Mouse (Mus musculus) MEL (cell line): Measurements from ENCODE around the gene Ugt1a10. TPM values are rescaled to one million over a fixed set of nuclear protein-coding genes. Genes with fewer than 3 reads are reported as not detected.
A peak's percentile ranks its signal among the peaks of the same experiment; 100 is the strongest.

Source experiments
- DNase-seq: peaks from one replicate; pipeline ENCODE4 v3.0.0; 2011; ENCODE audit warnings: low read depth, low spot score
- H3K27ac ChIP-seq: 2 replicates; pipeline ENCODE4 v1.5.1; 2012; ENCODE audit warnings: low read depth, mild to moderate bottlenecking, control low read depth, low read length, moderate library complexity; ENCODE audit not compliant: control insufficient read depth
- H3K27me3 ChIP-seq, 2 experiments: fragments of 150-350 bp in 1 of 2; sonication (generic) in 1 of 2; 2 replicates each; pipeline ENCODE4 v1.6.1; 2012; ENCODE audit warnings: low read length in 2 of 2, mild to moderate bottlenecking in 2 of 2, improper control_type of control experiment in 1 of 2, moderate library complexity in 1 of 2; ENCODE audit not compliant: insufficient read depth in 2 of 2, control insufficient read depth in 1 of 2
- H3K36me3 ChIP-seq, 2 experiments: 2 replicates each; pipeline ENCODE4 v1.6.1; 2012 to 2014; ENCODE audit warnings: low read length in 2 of 2, improper control_type of control experiment in 1 of 2, inconsistent platforms in 1 of 2, mild to moderate bottlenecking in 1 of 2; ENCODE audit not compliant: insufficient read depth in 2 of 2, control insufficient read depth in 1 of 2
- H3K4me1 ChIP-seq, 2 experiments: fragments of 150-350 bp in 1 of 2; sonication (generic) in 1 of 2; 2 replicates each; pipeline ENCODE4 v1.6.1; 2012; ENCODE audit warnings: low read length in 2 of 2, improper control_type of control experiment in 1 of 2, mild to moderate bottlenecking in 1 of 2; ENCODE audit not compliant: insufficient read depth in 2 of 2, control insufficient read depth in 1 of 2
- H3K4me3 ChIP-seq, 2 experiments: fragments of 150-350 bp in 1 of 2; sonication (generic) in 1 of 2; 2 replicates each; pipeline ENCODE4 v1.5.1; 2012; ENCODE audit warnings: low read depth in 2 of 2, low read length in 2 of 2, mild to moderate bottlenecking in 2 of 2, moderate library complexity in 2 of 2, control low read depth in 1 of 2, improper control_type of control experiment in 1 of 2; ENCODE audit not compliant: control insufficient read depth in 1 of 2, insufficient read depth in 1 of 2
- H3K79me2 ChIP-seq: 2 replicates; pipeline ENCODE4 v1.6.1; 2012; ENCODE audit warnings: mild to moderate bottlenecking, low read length, moderate library complexity; ENCODE audit not compliant: control insufficient read depth, poor library complexity, insufficient read depth
- H3K9ac ChIP-seq: 2 replicates; pipeline ENCODE4 v1.6.1; 2012; ENCODE audit warnings: low read depth, mild to moderate bottlenecking, control low read depth, low read length, moderate library complexity; ENCODE audit not compliant: control insufficient read depth, poor library complexity, severe bottlenecking
- H3K9me3 ChIP-seq: fragments of 150-350 bp; sonication (generic); replicated peaks from 2 replicates; pipeline ENCODE4 v1.6.1; 2012; ENCODE audit warnings: mild to moderate bottlenecking, low read length, improper control_type of control experiment, moderate library complexity; ENCODE audit not compliant: insufficient read depth
- CTCF ChIP-seq, 3 experiments: IDR thresholded peaks in 2 of 3; conservative IDR thresholded peaks in 1 of 3; 2 replicates each; pipeline ENCODE4 v1.5.1; 2011 to 2012; ENCODE audit warnings: low read length in 3 of 3, low read depth in 2 of 3, mild to moderate bottlenecking in 2 of 3, improper control_type of control experiment in 1 of 3, inconsistent platforms in 1 of 3, mixed read lengths in 1 of 3, moderate library complexity in 1 of 3; ENCODE audit not compliant: control insufficient read depth in 1 of 3, insufficient read depth in 1 of 3, poor library complexity in 1 of 3, severe bottlenecking in 1 of 3
- HCFC1 ChIP-seq: IDR thresholded peaks from 2 replicates; pipeline ENCODE4 v1.6.1; 2012; ENCODE audit warnings: low read depth, mild to moderate bottlenecking, inconsistent platforms, low read length, improper control_type of control experiment, moderate library complexity
- MAX ChIP-seq: IDR thresholded peaks from 2 replicates; pipeline ENCODE4 v1.6.1; 2011; ENCODE audit warnings: low read length, improper control_type of control experiment
- MAZ ChIP-seq: IDR thresholded peaks from 2 replicates; pipeline ENCODE4 v1.6.1; 2012; ENCODE audit warnings: low read depth, mild to moderate bottlenecking, inconsistent platforms, low read length, improper control_type of control experiment
- MYC ChIP-seq: IDR thresholded peaks from 2 replicates; pipeline ENCODE4 v1.6.1; 2011; ENCODE audit warnings: low read depth, mild to moderate bottlenecking, low read length, improper control_type of control experiment, moderate library complexity
- NELFE ChIP-seq: IDR thresholded peaks from 2 replicates; pipeline ENCODE4 v1.6.1; 2011; ENCODE audit warnings: low read depth, low read length, improper control_type of control experiment
- RAD21 ChIP-seq: IDR thresholded peaks from 2 replicates; pipeline ENCODE4 v1.6.1; 2011; ENCODE audit warnings: mild to moderate bottlenecking, low read depth, low read length, improper control_type of control experiment
- TBP ChIP-seq: IDR thresholded peaks from 2 replicates; pipeline ENCODE4 v1.8.0; 2011; ENCODE audit warnings: low read depth, low read length, improper control_type of control experiment
- TCF12 ChIP-seq: IDR thresholded peaks from 2 replicates; pipeline ENCODE4 v1.6.1; 2014; ENCODE audit warnings: low read depth, mild to moderate bottlenecking, inconsistent platforms, low read length, improper control_type of control experiment, moderate library complexity
- UBTF ChIP-seq: IDR thresholded peaks from 2 replicates; pipeline ENCODE4 v1.6.1; 2012; ENCODE audit warnings: low read depth, mild to moderate bottlenecking, inconsistent platforms, low read length, improper control_type of control experiment, moderate library complexity, borderline replicate concordance; ENCODE audit not compliant: insufficient read depth
- USF1 ChIP-seq: IDR thresholded peaks from 2 replicates; pipeline ENCODE4 v1.6.1; 2014; ENCODE audit warnings: low read depth, mild to moderate bottlenecking, inconsistent platforms, low read length, improper control_type of control experiment, moderate library complexity
- ZNF384 ChIP-seq: IDR thresholded peaks from 2 replicates; pipeline ENCODE4 v1.6.1; 2012; ENCODE audit warnings: low read depth, mild to moderate bottlenecking, inconsistent platforms, low read length, improper control_type of control experiment
- polyA plus RNA-seq, 2 experiments: library from polyadenylated mRNA; stranded (reverse) in 1 of 2; unstranded in 1 of 2; fragments of >175 nt in 1 of 2; fragments of >200 nt in 1 of 2; gene quantifications; 2 replicates each; pipeline versions ENCODE4 v1.2.1 to v1.2.4; 2012; ENCODE audit warnings: low replicate concordance in 2 of 2, low read depth in 1 of 2; ENCODE audit not compliant: insufficient read length in 2 of 2, insufficient read depth in 1 of 2, missing spikeins in 1 of 2
- total RNA-seq: library from RNA; depleted of rRNA; stranded (reverse); fragments of 300-350 nt; gene quantifications from 2 replicates; pipeline ENCODE4 v1.2.3, GENCODE M21; 2012

Ugt1a10 gene
- total and polyA plus RNA-seq, 3 experiments = not detected

GRCm38 (mm10) chr1:88215466-88216380, 160.5 kb downstream of the Ugt1a10 start:
- Histone ChIP-seq H3K4me1 (no peaks in the 10 kb centered on the region), H3K4me3 (no peak overlapping the region), H3K36me3 (no peaks in the 10 kb centered on the region), H3K9ac (no peak overlapping the region), H3K27ac (no peak overlapping the region), H3K79me2 (no peaks in the 10 kb centered on the region), H3K9me3 (no peaks in the 10 kb centered on the region), H3K27me3 (no peaks in the 10 kb centered on the region)
- TF ChIP-seq MAX = no peak
- DNase-seq = peak; percentile 8

DNA sequence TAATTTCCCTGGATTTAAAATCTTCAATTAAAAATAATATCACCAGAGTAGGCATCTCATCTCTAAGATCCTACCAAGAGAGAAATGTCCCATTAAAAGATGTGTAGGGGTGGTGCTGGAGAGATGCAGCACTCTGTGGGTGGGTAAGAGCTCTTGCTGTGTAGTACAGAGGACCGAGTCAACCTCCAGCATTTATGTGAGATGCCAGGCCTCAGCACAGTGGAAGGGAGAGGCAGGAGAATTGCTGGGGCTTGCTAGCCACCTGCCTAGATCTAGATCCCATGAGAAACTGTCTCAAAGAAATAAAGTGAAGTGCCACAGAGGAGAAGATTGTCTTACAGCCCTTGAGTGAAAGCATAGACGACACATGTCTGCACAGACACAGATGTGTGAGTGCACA, 161.4 kb downstream of the Ugt1a10 start:
- no peaks in the 10 kb centered on the region for H3K27me3 ChIP-seq
- TF ChIP-seq UBTF = no peak
- TF ChIP-seq ZNF384 = no peak
- TF ChIP-seq TCF12 = no peak
- no peak for TF ChIP-seq MYC
- TF ChIP-seq, all 39 proteins: peak for 0
- H3K4me3 ChIP-seq = no peak overlapping the region
- H3K79me2 ChIP-seq = no peaks in the 10 kb centered on the region
- H3K9ac ChIP-seq = no peak overlapping the region
- peak; percentile 4 for DNase-seq
- H3K27ac ChIP-seq = no peak overlapping the region
- no peaks in the 10 kb centered on the region for H3K9me3 ChIP-seq
- H3K36me3 ChIP-seq = no peaks in the 10 kb centered on the region
- H3K4me1 ChIP-seq = no peaks in the 10 kb centered on the region

- Histone ChIP-seq H3K79me2 (no peaks in the 10 kb centered on the region), H3K4me1 (no peaks in the 10 kb centered on the region)
- peak; percentile 19 for DNase-seq
- TF ChIP-seq CTCF (IDR thresholded peaks at IDR 0.05 in 2 of 3, conservative IDR thresholded peaks at IDR 0.05 in 1 of 3; ENCODE audit: control insufficient read depth in 1 of 3, insufficient read depth in 1 of 3, low read depth in 2 of 3, low read length in 3 of 3, poor library complexity in 1 of 3, severe bottlenecking in 1 of 3) (peak in 2 of 3 experiments; percentile 28 to 31; a peak in 3 of 6 replicates), TBP (no peak)
- TF ChIP-seq, all 39 proteins: peak for 1
- Histone ChIP-seq H3K9ac (no peak overlapping the region), H3K4me3 (no peak overlapping the region), H3K36me3 (no peaks in the 10 kb centered on the region), H3K9me3 (no peaks in the 10 kb centered on the region), H3K27ac (no peak overlapping the region), H3K27me3 (no peaks in the 10 kb centered on the region)
Observed at GRCm38 (mm10) chr1:88217144-88217543, 162.0 kb downstream of the Ugt1a10 start.

GRCm38 (mm10) chr1:88217576-88217975, 162.4 kb downstream of the Ugt1a10 start:
- DNase-seq = peak; percentile 4
- Histone ChIP-seq H3K27ac (no peak overlapping the region), H3K27me3 (no peaks in the 10 kb centered on the region), H3K79me2 (no peaks in the 10 kb centered on the region), H3K36me3 (no peaks in the 10 kb centered on the region), H3K4me1 (no peaks in the 10 kb centered on the region), H3K9ac (no peak overlapping the region), H3K4me3 (no peak overlapping the region), H3K9me3 (no peaks in the 10 kb centered on the region)
- TF ChIP-seq UBTF (no peak), MAZ (no peak), NELFE (no peak), RAD21 (no peak), USF1 (no peak), HCFC1 (no peak)
